Mouse (Mus musculus): ENCODE results near the gene Galnt11. TPM values are rescaled to one million over a fixed set of nuclear protein-coding genes. Genes with fewer than 3 reads are reported as not detected.
"Not testable (repeated sequence)": the region's sequence is repeated elsewhere in the genome, so short reads cannot be mapped to it uniquely, and the experiment has no call there.

Gene Galnt11
- 31.1 and 32.0 TPM in 2 replicates for polyA plus RNA-seq (2015; fragmentation: Nextera tagmentation; extraction: Ambion mirVana)

- ATAC-seq = no peak
- H3K27me3 ChIP-seq (replicated peaks; ENCODE audit: control insufficient read depth, insufficient read depth, low read length) = no peaks in the 10 kb centered on the region
These were observed at the start of gene Galnt11 for GRCm38 (mm10) chr5:25221604-25222003. Gene Galnt11, plus strand, starts transcription at chr5:25221904.

GRCm38 (mm10) chr5:25177937-25178336 lies 43.8 kb upstream of the Galnt11 start:
- WGBS = 89% methylated on average over 5 of the region's 5 CpGs
- H3K9ac ChIP-seq (ENCODE audit: low read depth, low read length); H3K4me1 ChIP-seq (ENCODE audit: control insufficient read depth, insufficient read depth, low read length); H3K27me3 ChIP-seq (replicated peaks; ENCODE audit: control insufficient read depth, insufficient read depth, low read length); H3K36me3 ChIP-seq (ENCODE audit: control insufficient read depth, insufficient read depth, low read length); H3K9me3 ChIP-seq (ENCODE audit: control insufficient read depth, low read length); H3K27ac ChIP-seq (ENCODE audit: low read length); ATAC-seq; H3K4me2 ChIP-seq (ENCODE audit: low read depth, low read length); H3K4me3 ChIP-seq (ENCODE audit: low read length): not testable (repeated sequence)

More at GRCm38 (mm10) chr5:25221604-25222003, at the start of gene Galnt11:
- H3K4me1 ChIP-seq (ENCODE audit: control insufficient read depth, insufficient read depth, low read length) = peaks cover 4% of the 10 kb centered on the region
- no peaks in the 10 kb centered on the region for H3K36me3 ChIP-seq (ENCODE audit: control insufficient read depth, insufficient read depth, low read length)
- WGBS = 87% methylated on average over 3 of the region's 3 CpGs
- H3K27ac ChIP-seq (ENCODE audit: low read length) = peak within 1 kb of the TSS; percentile 89
- H3K4me2 ChIP-seq (ENCODE audit: low read depth, low read length) = peak within 1 kb of the TSS; percentile 61
- peak within 1 kb of the TSS; percentile 71 for H3K4me3 ChIP-seq (ENCODE audit: low read length)
- no peaks in the 10 kb centered on the region for H3K9me3 ChIP-seq (ENCODE audit: control insufficient read depth, low read length)
- H3K9ac ChIP-seq (ENCODE audit: low read depth, low read length) = peak within 1 kb of the TSS; percentile 90

- not testable (repeated sequence) for H3K9ac ChIP-seq (ENCODE audit: low read depth, low read length); H3K27me3 ChIP-seq (replicated peaks; ENCODE audit: control insufficient read depth, insufficient read depth, low read length); H3K27ac ChIP-seq (ENCODE audit: low read length); H3K4me2 ChIP-seq (ENCODE audit: low read depth, low read length); H3K36me3 ChIP-seq (ENCODE audit: control insufficient read depth, insufficient read depth, low read length); H3K4me3 ChIP-seq (ENCODE audit: low read length); ATAC-seq; H3K4me1 ChIP-seq (ENCODE audit: control insufficient read depth, insufficient read depth, low read length); H3K9me3 ChIP-seq (ENCODE audit: control insufficient read depth, low read length)
- WGBS = 85% methylated on average over 4 of the region's 4 CpGs
These were observed 43.2 kb upstream of the Galnt11 start for GRCm38 (mm10) chr5:25178543-25178942.

- no peak for ATAC-seq
- Histone ChIP-seq H3K4me2 (ENCODE audit: low read depth, low read length) (no peak overlapping the region), H3K9ac (ENCODE audit: low read depth, low read length) (no peak overlapping the region), H3K4me3 (ENCODE audit: low read length) (no peak overlapping the region), H3K27ac (ENCODE audit: low read length) (no peak overlapping the region), H3K27me3 (replicated peaks; ENCODE audit: control insufficient read depth, insufficient read depth, low read length) (no peaks in the 10 kb centered on the region), H3K36me3 (ENCODE audit: control insufficient read depth, insufficient read depth, low read length) (no peaks in the 10 kb centered on the region), H3K4me1 (ENCODE audit: control insufficient read depth, insufficient read depth, low read length) (no peaks in the 10 kb centered on the region), H3K9me3 (ENCODE audit: control insufficient read depth, low read length) (no peaks in the 10 kb centered on the region)
- WGBS = 95% methylated on average over 4 of the region's 4 CpGs
These were observed 42.4 kb upstream of the Galnt11 start for GRCm38 (mm10) chr5:25179284-25179683.

GRCm38 (mm10) chr5:25179936-25180488 lies 41.7 kb upstream of the Galnt11 start:
- no peaks in the 10 kb centered on the region for H3K9me3 ChIP-seq (ENCODE audit: control insufficient read depth, low read length)
- no peaks in the 10 kb centered on the region for H3K4me1 ChIP-seq (ENCODE audit: control insufficient read depth, insufficient read depth, low read length)
- WGBS = 84% methylated on average over 3 of the region's 3 CpGs
- no peaks in the 10 kb centered on the region for H3K27me3 ChIP-seq (replicated peaks; ENCODE audit: control insufficient read depth, insufficient read depth, low read length)
- H3K4me3 ChIP-seq (ENCODE audit: low read length) = no peak overlapping the region
- ATAC-seq = no peak
- H3K9ac ChIP-seq (ENCODE audit: low read depth, low read length) = no peak overlapping the region
- H3K27ac ChIP-seq (ENCODE audit: low read length) = no peak overlapping the region
- no peaks in the 10 kb centered on the region for H3K36me3 ChIP-seq (ENCODE audit: control insufficient read depth, insufficient read depth, low read length)
- no peak overlapping the region for H3K4me2 ChIP-seq (ENCODE audit: low read depth, low read length)

GRCm38 (mm10) chr5:25181004-25181531 lies 40.6 kb upstream of the Galnt11 start, which contains the start of gene Galntl5:
Gene Galntl5, plus strand, starts transcription at chr5:25181460.
- no peak for ATAC-seq

GRCm38 (mm10) chr5:25183595-25183994 lies 38.1 kb upstream of the Galnt11 start:
- no peak overlapping the region for H3K4me3 ChIP-seq (ENCODE audit: low read length)
- no peaks in the 10 kb centered on the region for H3K27me3 ChIP-seq (replicated peaks; ENCODE audit: control insufficient read depth, insufficient read depth, low read length)
- no peak overlapping the region for H3K27ac ChIP-seq (ENCODE audit: low read length)
- 81% methylated on average over 4 of the region's 4 CpGs for WGBS
- H3K36me3 ChIP-seq (ENCODE audit: control insufficient read depth, insufficient read depth, low read length) = no peaks in the 10 kb centered on the region
- ATAC-seq = no peak
- H3K9ac ChIP-seq (ENCODE audit: low read depth, low read length) = no peak overlapping the region
- no peaks in the 10 kb centered on the region for H3K4me1 ChIP-seq (ENCODE audit: control insufficient read depth, insufficient read depth, low read length)
- H3K9me3 ChIP-seq (ENCODE audit: control insufficient read depth, low read length) = no peaks in the 10 kb centered on the region
- H3K4me2 ChIP-seq (ENCODE audit: low read depth, low read length) = no peak overlapping the region

More at GRCm38 (mm10) chr5:25181004-25181531, 40.6 kb upstream of the Galnt11 start, which contains the start of gene Galntl5:
- WGBS = 90% methylated on average over 1 of the region's 1 CpGs
- H3K27ac ChIP-seq (ENCODE audit: low read length) = no peak within 1 kb of the TSS
- no peaks in the 10 kb centered on the region for H3K9me3 ChIP-seq (ENCODE audit: control insufficient read depth, low read length)
- no peaks in the 10 kb centered on the region for H3K27me3 ChIP-seq (replicated peaks; ENCODE audit: control insufficient read depth, insufficient read depth, low read length)
- no peaks in the 10 kb centered on the region for H3K36me3 ChIP-seq (ENCODE audit: control insufficient read depth, insufficient read depth, low read length)
- no peak within 1 kb of the TSS for H3K4me3 ChIP-seq (ENCODE audit: low read length)
- no peak within 1 kb of the TSS for H3K4me2 ChIP-seq (ENCODE audit: low read depth, low read length)
- H3K9ac ChIP-seq (ENCODE audit: low read depth, low read length) = no peak within 1 kb of the TSS
- no peaks in the 10 kb centered on the region for H3K4me1 ChIP-seq (ENCODE audit: control insufficient read depth, insufficient read depth, low read length)

GRCm38 (mm10) chr5:25184594-25184993 lies 37.1 kb upstream of the Galnt11 start:
- no peak overlapping the region for H3K27ac ChIP-seq (ENCODE audit: low read length)
- 42% methylated on average over 2 of the region's 2 CpGs for WGBS
- no peaks in the 10 kb centered on the region for H3K4me1 ChIP-seq (ENCODE audit: control insufficient read depth, insufficient read depth, low read length)
- H3K4me2 ChIP-seq (ENCODE audit: low read depth, low read length) = no peak overlapping the region
- H3K9ac ChIP-seq (ENCODE audit: low read depth, low read length) = no peak overlapping the region
- no peaks in the 10 kb centered on the region for H3K36me3 ChIP-seq (ENCODE audit: control insufficient read depth, insufficient read depth, low read length)
- no peak overlapping the region for H3K4me3 ChIP-seq (ENCODE audit: low read length)
- H3K27me3 ChIP-seq (replicated peaks; ENCODE audit: control insufficient read depth, insufficient read depth, low read length) = no peaks in the 10 kb centered on the region
- H3K9me3 ChIP-seq (ENCODE audit: control insufficient read depth, low read length) = no peaks in the 10 kb centered on the region
- ATAC-seq = no peak

GRCm38 (mm10) chr5:25187727-25188126 lies 34.0 kb upstream of the Galnt11 start:
- H3K4me1 ChIP-seq (ENCODE audit: control insufficient read depth, insufficient read depth, low read length) = no peaks in the 10 kb centered on the region
- H3K4me2 ChIP-seq (ENCODE audit: low read depth, low read length) = no peak overlapping the region
- H3K36me3 ChIP-seq (ENCODE audit: control insufficient read depth, insufficient read depth, low read length) = no peaks in the 10 kb centered on the region
- H3K4me3 ChIP-seq (ENCODE audit: low read length) = no peak overlapping the region
- no peak for ATAC-seq
- no peaks in the 10 kb centered on the region for H3K9me3 ChIP-seq (ENCODE audit: control insufficient read depth, low read length)
- no peak overlapping the region for H3K9ac ChIP-seq (ENCODE audit: low read depth, low read length)
- H3K27me3 ChIP-seq (replicated peaks; ENCODE audit: control insufficient read depth, insufficient read depth, low read length) = no peaks in the 10 kb centered on the region
- H3K27ac ChIP-seq (ENCODE audit: low read length) = no peak overlapping the region

GRCm38 (mm10) chr5:25188802-25189201 lies 32.9 kb upstream of the Galnt11 start:
- peak; percentile 73 for ATAC-seq

More at GRCm38 (mm10) chr5:25188802-25189201, 32.9 kb upstream of the Galnt11 start:
- Histone ChIP-seq H3K9ac (ENCODE audit: low read depth, low read length) (no peak overlapping the region), H3K4me2 (ENCODE audit: low read depth, low read length) (no peak overlapping the region), H3K27me3 (replicated peaks; ENCODE audit: control insufficient read depth, insufficient read depth, low read length) (no peaks in the 10 kb centered on the region), H3K36me3 (ENCODE audit: control insufficient read depth, insufficient read depth, low read length) (no peaks in the 10 kb centered on the region), H3K4me1 (ENCODE audit: control insufficient read depth, insufficient read depth, low read length) (no peaks in the 10 kb centered on the region), H3K4me3 (ENCODE audit: low read length) (no peak overlapping the region), H3K27ac (ENCODE audit: low read length) (no peak overlapping the region), H3K9me3 (ENCODE audit: control insufficient read depth, low read length) (no peaks in the 10 kb centered on the region)
- WGBS = 45% methylated on average over 1 of the region's 1 CpGs

All from intestine, embryonic 16.5 days (tissue).